Comparison of ENCODE assay signal across 8 mouse cellular contexts in genomic region chr11:55033040-55033660, GRCm38 (mm10). TPM values are rescaled to one million over a fixed set of nuclear protein-coding genes. Genes with fewer than 3 reads are reported as not detected.
DNase-seq lines count a peak whose midpoint lies in the region; ATAC-seq lines count a peak whose summit lies in the region.

Gene Anxa6, minus strand, starts transcription at chr11:55033445.

- peak within 1 kb of the TSS; percentile 69 for H3K9ac ChIP-seq in hindbrain, embryonic 12.5 days

- peaks cover 50% of the 10 kb centered on the region for H3K79me2 ChIP-seq in macrophage (ENCODE audit: inconsistent target)

- H3K27me3 ChIP-seq in hindbrain, embryonic 12.5 days: peaks cover 28% of the 10 kb centered on the region

- peak within 1 kb of the TSS; percentile 93 for H3K4me2 ChIP-seq in hindbrain, embryonic 12.5 days (replicated peaks)

- no peaks in the 10 kb centered on the region for H3K36me3 ChIP-seq in hindbrain, embryonic 12.5 days
- H3K36me3 ChIP-seq in macrophage (ENCODE audit: inconsistent target): no peaks in the 10 kb centered on the region

- WGBS in hindbrain, embryonic 12.5 days: under 1% methylated on average over 41 of the region's 41 CpGs
- WGBS in macrophage (ENCODE audit: missing documents): under 1% methylated on average over 41 of the region's 41 CpGs

- H3K27ac ChIP-seq in hindbrain, embryonic 12.5 days: no peak within 1 kb of the TSS
- peak within 1 kb of the TSS; percentile 24; the same call in 1 of the 2 replicates for H3K27ac ChIP-seq in macrophage

- H3K4me3 ChIP-seq in hindbrain, embryonic 12.5 days: peak within 1 kb of the TSS; percentile 55
- peak within 1 kb of the TSS; percentile 73 for H3K4me3 ChIP-seq in macrophage (ENCODE audit: inconsistent target)

- H3K4me1 ChIP-seq in hindbrain, embryonic 12.5 days: peaks cover 25% of the 10 kb centered on the region

- peak; percentile 88 for ATAC-seq in hindbrain, embryonic 12.5 days (ENCODE audit: low FRiP score)

- H3K9me3 ChIP-seq in hindbrain, embryonic 12.5 days (replicated peaks): no peaks in the 10 kb centered on the region

- peak; percentile 80 for DNase-seq in R1 (ENCODE audit: low read depth, low spot score)
- DNase-seq in cerebellum, postnatal 10 days: peak; percentile 85 to 90
- DNase-seq in frontal cortex, postnatal 10 days (ENCODE audit: low spot score in 2 of 2): peak; percentile 43 to 76
- peak; percentile 76 to 80 for DNase-seq in layer of hippocampus, postnatal 36 days
- DNase-seq in retina, postnatal 7 days (ENCODE audit: low read depth, low spot score): peak; percentile 28
- peak; percentile 72 to 76 for DNase-seq in urinary bladder, adult 18-20 months (ENCODE audit: low spot score in 2 of 2)

RNA-seq across cellular contexts. Expression of gene Anxa6, which starts in this region (rescaled TPM):
- polyA plus RNA-seq in hindbrain, embryonic 12.5 days (2016; fragmentation: Nextera tagmentation; extraction: Ambion mirVana): 121 and 140 TPM in 2 replicates
- total RNA-seq in layer of hippocampus, postnatal 36 days (2021): 10 to 100 TPM; 95.8 to 96.4 TPM
- total RNA-seq in macrophage (2018; cell fraction: chromatin; rRNA removed): 100 to 1,000 TPM in 19 of 26 experiments, 10 to 100 TPM in 7; 22.7 to 459 (median 151) TPM
- total RNA-seq in macrophage (2018; cell fraction: cytosol; rRNA removed): 100 to 1,000 TPM; 154 to 258 (median 220) TPM
- total RNA-seq in macrophage (2018; cell fraction: nucleus; rRNA removed): 100 to 1,000 TPM in 22 of 26 experiments, 10 to 100 TPM in 4; 66.1 to 314 (median 132) TPM
- 141 to 262 TPM (median 198 TPM) in 3 replicates for polyA plus RNA-seq in macrophage (2018)

Comparison
In these comparisons a context has a peak if more than half of its experiments do, and no peak if none do; other contexts are left out.
1. DNase-seq: peak in every context shown above with its lines; median percentile 88 in cerebellum, postnatal 10 days; 80 in R1; 78 in layer of hippocampus, postnatal 36 days; 74 in urinary bladder, adult 18-20 months; 60 in frontal cortex, postnatal 10 days; 28 in retina, postnatal 7 days.